Mouse (Mus musculus) ES-Bruce4 (cell line): Measurements from ENCODE around the gene Apba2. TPM values are rescaled to one million over a fixed set of nuclear protein-coding genes. Genes with fewer than 3 reads are reported as not detected.

Source experiments
- H3K27ac ChIP-seq: 2 replicates; pipeline ENCODE4 v1.5.1; 2012; ENCODE audit warnings: low read length, inconsistent platforms; ENCODE audit not compliant: insufficient read depth
- H3K27me3 ChIP-seq: 2 replicates; pipeline ENCODE4 v1.6.1; 2012; ENCODE audit warnings: mild to moderate bottlenecking, low read length, inconsistent platforms; ENCODE audit not compliant: control insufficient read depth, poor library complexity, insufficient read depth, severe bottlenecking
- H3K36me3 ChIP-seq: 2 replicates; pipeline ENCODE4 v1.6.1; 2012; ENCODE audit warnings: inconsistent platforms, mild to moderate bottlenecking, low read length, moderate library complexity; ENCODE audit not compliant: control insufficient read depth, poor library complexity, insufficient read depth, severe bottlenecking
- H3K4me1 ChIP-seq: one replicate; pipeline ENCODE4 v1.8.1; 2011; ENCODE audit warnings: low read length; ENCODE audit not compliant: control insufficient read depth, insufficient read depth
- H3K4me3 ChIP-seq: 2 replicates; pipeline ENCODE4 v1.5.1; 2011; ENCODE audit warnings: low read depth, mild to moderate bottlenecking, low read length
- H3K9ac ChIP-seq: 2 replicates; pipeline ENCODE4 v1.6.1; 2012; ENCODE audit warnings: low read depth, mild to moderate bottlenecking, inconsistent platforms; ENCODE audit not compliant: poor library complexity, severe bottlenecking
- H3K9me3 ChIP-seq: replicated peaks from 2 replicates; pipeline ENCODE4 v1.6.1; 2012; ENCODE audit warnings: mild to moderate bottlenecking, low read length, inconsistent platforms; ENCODE audit not compliant: control insufficient read depth, poor library complexity, insufficient read depth, severe bottlenecking
- CTCF ChIP-seq: IDR thresholded peaks from one replicate; pipeline ENCODE4 v1.8.1; 2011; ENCODE audit warnings: low read depth, low read length
- EP300 ChIP-seq: IDR thresholded peaks from 2 replicates; pipeline ENCODE4 v1.6.1; 2011; ENCODE audit warnings: low read depth, low read length; ENCODE audit not compliant: insufficient read depth
- POLR2A ChIP-seq: IDR thresholded peaks from one replicate; pipeline ENCODE4 v1.8.1; 2011; ENCODE audit warnings: low read length; ENCODE audit not compliant: insufficient read depth
- polyA plus RNA-seq: library from polyadenylated mRNA; stranded (reverse); fragments of >200 nt; gene quantifications from 2 replicates; pipeline ENCODE4 v1.2.4, GENCODE M21; 2011; ENCODE audit warnings: low read depth; ENCODE audit not compliant: missing spikeins, insufficient read depth, insufficient read length

The Apba2 gene
- polyA plus RNA-seq, 1 experiment: 1.9 TPM

DNA sequence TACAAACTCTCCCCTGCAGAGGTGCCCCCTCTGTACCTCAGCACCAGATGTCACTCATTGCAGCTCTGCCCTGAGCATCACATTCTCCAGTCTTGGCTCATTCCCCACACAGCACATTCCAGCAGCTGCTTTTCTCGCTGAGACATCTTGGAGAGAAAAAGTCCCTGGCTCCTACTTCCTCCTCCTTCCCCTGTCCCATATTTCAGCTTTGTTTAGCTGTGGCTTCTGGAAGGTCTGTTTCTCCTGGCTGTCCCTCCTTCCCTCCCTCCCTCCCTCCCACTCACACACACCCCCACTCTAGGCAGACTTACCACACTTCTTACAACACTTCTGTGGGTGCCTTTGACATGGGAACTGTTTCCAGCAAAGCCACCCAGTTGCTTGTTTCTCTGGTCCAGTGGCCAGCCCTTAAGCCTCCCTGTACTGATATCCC lies 75.0 kb downstream of the Apba2 start:
- Histone ChIP-seq H3K27me3 (no peaks in the 10 kb centered on the region), H3K4me3 (no peak overlapping the region), H3K27ac (no peak overlapping the region), H3K9me3 (no peaks in the 10 kb centered on the region), H3K9ac (no peak overlapping the region), H3K36me3 (no peaks in the 10 kb centered on the region), H3K4me1 (no peaks in the 10 kb centered on the region)
- TF ChIP-seq POLR2A (no peak), EP300 (no peak), CTCF (no peak)

DNA sequence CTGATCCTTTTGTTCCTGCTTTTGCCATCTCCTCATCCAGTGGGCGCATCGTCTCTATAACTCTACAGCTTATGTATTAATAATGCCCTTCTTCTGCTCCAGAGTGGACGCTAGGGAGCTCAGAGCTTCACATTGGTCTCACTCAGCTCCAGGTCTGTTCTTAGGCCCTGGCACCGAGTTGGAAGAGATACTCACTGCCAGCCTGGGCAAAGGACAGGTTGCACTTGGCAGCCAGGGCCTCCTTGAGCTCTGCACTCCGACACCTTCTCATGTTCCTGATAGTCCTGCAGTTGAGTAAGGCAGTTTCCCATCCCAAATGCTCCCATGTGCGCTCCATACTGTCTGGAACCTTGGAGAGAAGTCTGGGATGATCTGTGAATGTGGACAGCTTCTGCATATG lies 76.7 kb downstream of the Apba2 start:
- H3K27me3 ChIP-seq: no peaks in the 10 kb centered on the region

DNA sequence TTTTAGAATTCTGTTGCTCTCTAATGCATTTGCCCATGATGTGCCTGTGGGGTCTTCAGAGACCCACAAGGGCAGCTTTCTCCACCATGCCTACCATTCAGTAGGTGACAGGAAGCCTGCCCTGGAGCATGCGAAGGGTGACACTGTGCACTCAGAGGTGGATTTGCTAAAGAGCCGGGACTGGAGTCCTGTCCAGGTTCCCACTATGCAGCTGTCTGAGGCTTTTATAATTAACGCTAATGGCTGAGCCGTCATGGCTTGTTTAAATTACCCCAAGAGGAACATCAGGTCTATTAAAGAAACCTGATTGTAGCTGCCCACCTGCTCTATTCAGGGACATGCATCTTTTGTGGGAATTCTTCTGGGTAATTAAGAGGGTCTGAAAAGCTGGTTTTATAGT lies 78.4 kb downstream of the Apba2 start:
- no peaks in the 10 kb centered on the region for H3K36me3 ChIP-seq
- no peak overlapping the region for H3K4me3 ChIP-seq
- TF ChIP-seq POLR2A (no peak), EP300 (no peak), CTCF (no peak)
- no peaks in the 10 kb centered on the region for H3K4me1 ChIP-seq
- no peaks in the 10 kb centered on the region for H3K27me3 ChIP-seq
- no peaks in the 10 kb centered on the region for H3K9me3 ChIP-seq
- H3K27ac ChIP-seq: no peak overlapping the region
- no peak overlapping the region for H3K9ac ChIP-seq

More for the DNA sequence above, 76.7 kb downstream of the Apba2 start:
- H3K36me3 ChIP-seq: no peaks in the 10 kb centered on the region
- no peak overlapping the region for H3K27ac ChIP-seq
- no peaks in the 10 kb centered on the region for H3K9me3 ChIP-seq
- TF ChIP-seq CTCF (no peak), EP300 (no peak), POLR2A (no peak)
- no peaks in the 10 kb centered on the region for H3K4me1 ChIP-seq
- H3K4me3 ChIP-seq: no peak overlapping the region
- no peak overlapping the region for H3K9ac ChIP-seq

DNA sequence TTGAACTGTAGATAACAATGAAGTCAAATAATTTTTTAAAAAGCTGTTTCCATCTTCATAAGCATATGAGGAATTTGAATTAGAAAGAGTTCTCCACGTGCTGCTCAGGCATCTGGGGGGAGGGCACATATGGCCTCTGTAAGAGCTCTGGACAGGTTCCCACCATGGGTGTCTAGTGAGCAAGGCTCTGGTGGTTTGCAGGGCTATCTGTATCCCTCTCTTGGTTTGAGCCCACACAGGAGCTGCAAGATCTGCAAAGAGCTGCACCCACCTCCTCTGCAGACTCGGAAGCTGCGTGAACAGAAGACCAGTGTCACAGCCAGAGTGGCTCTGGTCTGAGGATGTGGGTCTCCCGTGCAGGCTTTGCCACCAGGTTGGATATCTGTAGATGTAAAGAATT lies 78.8 kb downstream of the Apba2 start:
- Histone ChIP-seq H3K36me3 (no peaks in the 10 kb centered on the region), H3K4me1 (no peaks in the 10 kb centered on the region), H3K9me3 (no peaks in the 10 kb centered on the region), H3K27ac (no peak overlapping the region), H3K9ac (no peak overlapping the region), H3K27me3 (no peaks in the 10 kb centered on the region), H3K4me3 (no peak overlapping the region)
- TF ChIP-seq CTCF (no peak), POLR2A (no peak), EP300 (no peak)

DNA sequence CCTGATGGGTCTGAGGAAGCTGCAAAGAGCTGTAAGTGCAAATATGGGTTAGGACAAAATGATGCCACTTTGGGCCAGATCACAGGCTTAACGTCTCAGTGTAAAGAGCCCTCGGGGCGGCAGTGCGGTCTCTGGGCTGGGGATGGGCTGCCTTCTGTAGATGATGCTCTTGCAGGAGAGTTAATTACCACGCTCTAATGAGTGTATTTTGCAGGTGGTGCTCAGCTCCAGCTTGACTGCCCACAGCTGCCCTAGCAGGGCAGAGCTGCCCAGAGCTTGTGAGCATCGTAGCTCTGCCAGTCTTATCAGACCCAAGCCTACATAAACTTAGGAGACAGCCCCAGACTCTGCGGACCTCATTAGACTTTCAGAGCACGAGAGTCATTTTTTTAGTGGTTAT lies 80.9 kb downstream of the Apba2 start:
- H3K9me3 ChIP-seq: no peaks in the 10 kb centered on the region
- H3K4me3 ChIP-seq: no peak overlapping the region
- H3K27ac ChIP-seq: no peak overlapping the region
- no peak overlapping the region for H3K9ac ChIP-seq
- no peaks in the 10 kb centered on the region for H3K27me3 ChIP-seq
- TF ChIP-seq POLR2A (no peak), EP300 (no peak), CTCF (no peak)
- no peaks in the 10 kb centered on the region for H3K4me1 ChIP-seq
- H3K36me3 ChIP-seq: no peaks in the 10 kb centered on the region

DNA sequence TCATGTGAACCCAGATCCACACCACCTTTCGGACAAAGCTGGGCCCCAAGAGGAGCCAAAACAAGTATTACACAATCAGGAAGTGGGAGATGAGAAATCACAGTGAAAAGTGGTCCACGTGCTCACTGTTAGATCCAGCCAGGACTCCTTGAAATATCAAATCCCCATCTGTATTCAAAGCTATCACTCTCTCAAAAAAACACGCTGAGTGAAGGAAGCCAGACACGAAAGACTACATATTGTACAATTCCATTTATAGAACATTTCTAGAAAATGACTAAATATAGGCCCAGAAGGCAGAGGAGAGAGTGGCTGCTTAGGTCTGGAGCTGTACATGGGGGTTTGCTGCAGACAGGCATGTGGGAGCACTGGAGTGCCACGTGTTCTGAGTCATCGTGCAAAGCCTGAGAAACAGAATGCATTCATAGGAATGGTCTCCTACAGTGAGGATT lies 82.2 kb downstream of the Apba2 start:
- Histone ChIP-seq H3K9me3 (no peaks in the 10 kb centered on the region), H3K36me3 (no peaks in the 10 kb centered on the region), H3K9ac (no peak overlapping the region), H3K27me3 (no peaks in the 10 kb centered on the region), H3K27ac (no peak overlapping the region), H3K4me1 (no peaks in the 10 kb centered on the region), H3K4me3 (no peak overlapping the region)
- TF ChIP-seq POLR2A (no peak), EP300 (no peak), CTCF (no peak)

DNA sequence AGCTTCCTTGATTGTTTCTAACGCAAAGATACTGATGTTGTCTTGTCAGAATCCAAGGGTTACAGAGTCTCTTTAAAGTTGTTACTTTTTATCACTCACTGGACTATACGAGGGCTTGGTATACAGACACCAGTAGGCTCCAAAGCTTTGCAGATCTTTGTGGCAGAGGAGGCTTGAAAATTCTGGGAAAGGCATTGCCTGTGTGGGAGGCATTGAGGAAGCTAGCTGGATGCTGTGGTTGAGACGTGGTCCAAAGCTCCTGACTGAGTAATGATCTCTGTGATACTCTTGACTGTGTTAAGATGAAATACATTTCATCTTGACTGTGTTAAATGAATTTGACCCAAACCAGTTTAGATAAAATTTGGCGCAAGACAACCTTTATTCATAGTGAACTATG lies 84.6 kb downstream of the Apba2 start:
- Histone ChIP-seq H3K9ac (no peak overlapping the region), H3K27me3 (no peaks in the 10 kb centered on the region), H3K27ac (no peak overlapping the region), H3K9me3 (no peaks in the 10 kb centered on the region), H3K4me3 (no peak overlapping the region), H3K36me3 (no peaks in the 10 kb centered on the region), H3K4me1 (no peaks in the 10 kb centered on the region)
- TF ChIP-seq POLR2A (no peak), EP300 (no peak), CTCF (no peak)
